Mouse (Mus musculus) stomach, postnatal 0 days (tissue): ENCODE measurements around the gene Pdzrn3.

Experiments
- CTCF ChIP-seq: IDR thresholded peaks from 2 replicates; pipeline ENCODE4 v1.5.1; 2016; ENCODE audit warnings: antibody characterized with exemption, low read depth, mild to moderate bottlenecking, moderate library complexity
- EP300 ChIP-seq: optimal IDR thresholded peaks from 2 replicates; pipeline ENCODE3; 2016; ENCODE audit warnings: antibody characterized with exemption

- TF ChIP-seq CTCF (no peak), EP300 (no peak)
Observed at GRCm38 (mm10) chr6:101278286-101278932, 99.3 kb downstream of the Pdzrn3 start.
